Mouse (Mus musculus) liver, embryonic 14.5 days (tissue): ENCODE data around the gene Pbsn.

Source experiments
- CTCF ChIP-seq: IDR thresholded peaks from 2 replicates; pipeline ENCODE4 v1.5.1; 2016; ENCODE audit warnings: antibody characterized with exemption, low read depth, control low read depth
- EP300 ChIP-seq: IDR thresholded peaks from 2 replicates; pipeline ENCODE4 v1.6.1; 2016; ENCODE audit warnings: antibody characterized with exemption, low read depth

- no peak for TF ChIP-seq CTCF
- no peak for TF ChIP-seq EP300
Observed at GRCm38 (mm10) chrX:77794962-77795857, 58.2 kb downstream of the Pbsn start.
